Comparison of ENCODE assay signal across 11 mouse cellular contexts in the genomic region with DNA sequence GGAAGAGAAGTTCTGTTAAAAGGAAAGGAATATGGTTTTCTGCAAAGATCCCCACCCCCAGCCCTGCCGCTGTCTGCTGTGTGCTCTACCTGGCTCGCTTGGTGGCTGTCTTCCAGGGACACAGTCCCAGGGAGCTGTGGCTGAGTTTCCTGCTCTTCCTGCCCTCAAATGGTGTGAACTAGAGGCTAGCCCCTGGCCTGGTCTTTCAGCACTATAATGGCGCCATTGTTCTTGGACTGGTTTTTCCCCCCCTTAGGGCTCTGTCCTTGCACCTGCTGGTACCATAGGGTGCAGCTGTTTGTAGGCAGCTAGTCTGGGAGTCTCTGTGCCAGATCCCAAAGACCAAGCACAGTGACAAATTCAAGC. TPM values are rescaled to one million over a fixed set of nuclear protein-coding genes. Genes with fewer than 3 reads are reported as not detected.
DNase-seq lines count a peak whose midpoint lies in the region; ATAC-seq and TF ChIP-seq lines count a peak whose summit lies in the region.
"Had no signal": no experiment of that assay in that cellular context is flagged by ENCODE, and none has a peak within 500 bp of the region (broad histone marks: within the 10 kb centered on the region; RNA-seq: fewer than 3 reads in every experiment).

No protein-coding gene starts in this region.

- DNase-seq in frontal cortex, postnatal 10 days (ENCODE audit: low spot score in 2 of 2) = no peak
- DNase-seq in stomach, postnatal 0 days (ENCODE audit: low spot score) = no peak
- DNase-seq in layer of hippocampus, adult 9-11 months = peak; percentile 61
- DNase-seq in telencephalon, adult 2 months (ENCODE audit: low read depth, low spot score) = peak; percentile 56
- DNase-seq in testis, postnatal 14 days (ENCODE audit: low spot score) = no peak
- no peak for DNase-seq in kidney, adult 9 months
- DNase-seq: B cell, adult 2 months; liver, postnatal 0 days had no signal

- no peak overlapping the region for H3K4me2 ChIP-seq in stomach, embryonic 14.5 days (replicated peaks; ENCODE audit: low read depth, low read length)
- no peak overlapping the region for H3K4me2 ChIP-seq in stomach, postnatal 0 days (replicated peaks; ENCODE audit: low read depth)
- H3K4me2 ChIP-seq: heart, embryonic 13.5 days had no signal

- peak; percentile 69 for ATAC-seq in frontal cortex, adult (ENCODE audit: low TSS enrichment)
- ATAC-seq in stomach, embryonic 14.5 days (ENCODE audit: insufficient number of reproducible peaks, insufficient read depth, low FRiP score, low read depth) = no peak; the same call in 1 of the 2 replicates
- no peak for ATAC-seq in stomach, postnatal 0 days (ENCODE audit: low FRiP score, low TSS enrichment)
- ATAC-seq: liver, postnatal 0 days had no signal

- no peaks in the 10 kb centered on the region for H3K27me3 ChIP-seq in stomach, embryonic 14.5 days (ENCODE audit: control insufficient read depth, insufficient read depth, low read length)
- H3K27me3 ChIP-seq in stomach, postnatal 0 days (ENCODE audit: control insufficient read depth, insufficient read depth, low read length) = no peaks in the 10 kb centered on the region
- H3K27me3 ChIP-seq: heart, embryonic 13.5 days had no signal

- H3K36me3 ChIP-seq in stomach, embryonic 14.5 days (ENCODE audit: control insufficient read depth, insufficient read depth, low read length) = peaks cover 16% of the 10 kb centered on the region; the same call in 1 of the 2 replicates
- H3K36me3 ChIP-seq in stomach, postnatal 0 days (ENCODE audit: control insufficient read depth, insufficient read depth, low read length) = peaks cover 5% of the 10 kb centered on the region; the same call in 1 of the 2 replicates

- H3K4me3 ChIP-seq in stomach, embryonic 14.5 days (ENCODE audit: low read depth, low read length) = no peak overlapping the region
- H3K4me3 ChIP-seq in stomach, postnatal 0 days (ENCODE audit: low read depth, low read length) = no peak overlapping the region
- H3K4me3 ChIP-seq: heart, embryonic 13.5 days had no signal

- WGBS in stomach, embryonic 14.5 days = 85% methylated on average over 3 of the region's 3 CpGs
- WGBS in stomach, postnatal 0 days = 68% methylated on average over 3 of the region's 3 CpGs

- no peak for TF ChIP-seq CTCF in stomach, postnatal 0 days (IDR thresholded peaks at IDR 0.05; ENCODE audit: low read depth)

- no peak overlapping the region for H3K9ac ChIP-seq in stomach, embryonic 14.5 days (replicated peaks; ENCODE audit: low read depth, low read length)
- no peak overlapping the region for H3K9ac ChIP-seq in stomach, postnatal 0 days (ENCODE audit: low read length)
- H3K9ac ChIP-seq: heart, embryonic 13.5 days; liver, postnatal 0 days had no signal

- H3K9me3 ChIP-seq in stomach, embryonic 14.5 days (ENCODE audit: control insufficient read depth, low read depth, low read length) = no peaks in the 10 kb centered on the region
- H3K9me3 ChIP-seq in stomach, postnatal 0 days (ENCODE audit: control insufficient read depth, low read length) = no peaks in the 10 kb centered on the region
- H3K9me3 ChIP-seq: heart, embryonic 13.5 days had no signal

- TF ChIP-seq EP300 in stomach, postnatal 0 days (optimal IDR thresholded peaks at IDR 0.05) = no peak

- H3K4me1 ChIP-seq in stomach, embryonic 14.5 days (ENCODE audit: control insufficient read depth, insufficient read depth, low read length) = 0 out of 2 replicates have a peak, but pooled peaks cover 4% of the 10 kb centered on the region
- no peaks in the 10 kb centered on the region; the same call in 1 of the 2 replicates for H3K4me1 ChIP-seq in stomach, postnatal 0 days (replicated peaks; ENCODE audit: control insufficient read depth, insufficient read depth)

- H3K27ac ChIP-seq in stomach, embryonic 14.5 days (ENCODE audit: low read length) = 0 out of 2 replicates have a peak overlapping the region, but pooled peaks have one; percentile 15
- H3K27ac ChIP-seq in stomach, postnatal 0 days (replicated peaks) = no peak overlapping the region; the same call in 1 of the 2 replicates

RNA-seq across cellular contexts. Expression of a gene that starts 50.9 kb away (rescaled TPM):
- polyA plus RNA-seq in stomach, embryonic 14.5 days (2014; fragmentation: Nextera tagmentation; extraction: Ambion mirVana) = 15.2 TPM in 2 replicates
- polyA plus RNA-seq in stomach, postnatal 0 days (2015; fragmentation: Nextera tagmentation; extraction: Ambion mirVana) = 2.9 and 3.2 TPM in 2 replicates

Comparison
In these comparisons a context has a peak if more than half of its experiments do, and no peak if none do; other contexts are left out.
1. DNase-seq: peak in layer of hippocampus, adult 9-11 months (single experiment) and telencephalon, adult 2 months (single experiment); none in frontal cortex, postnatal 10 days (0 of 2), stomach, postnatal 0 days (single experiment), testis, postnatal 14 days (single experiment) and kidney, adult 9 months (single experiment).